Mouse (Mus musculus): ENCODE results near the gene Gm42674.

DNA sequence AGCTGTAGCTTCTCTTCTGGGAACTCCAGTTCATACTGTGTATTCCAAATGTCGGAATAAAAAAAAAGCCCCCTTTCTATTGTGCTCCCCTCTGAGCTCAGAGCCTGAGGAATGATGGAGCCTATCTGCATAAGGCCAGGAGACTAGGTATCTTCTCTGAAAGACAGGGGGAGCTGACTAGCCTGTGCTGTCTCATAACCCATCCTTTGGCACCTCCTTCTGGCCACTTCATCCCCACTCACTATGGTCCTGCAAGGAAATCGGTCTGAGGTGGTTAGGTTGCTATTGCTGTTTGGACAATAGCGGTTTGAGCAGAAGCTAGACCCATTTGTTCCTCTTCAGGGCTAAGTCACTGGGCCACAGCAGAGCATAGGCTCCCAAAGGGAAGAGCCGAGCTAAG, 26.1 kb downstream of the Gm42674 start:
- TF ChIP-seq CTCF (IDR thresholded peaks at IDR 0.05) (peak; percentile 57), POLR2A (IDR thresholded peaks at IDR 0.05; ENCODE audit: insufficient read depth, low read depth, low read length) (no peak), EP300 (IDR thresholded peaks at IDR 0.05; ENCODE audit: insufficient read depth, low read depth, low read length) (no peak)
